Mouse (Mus musculus): ENCODE measurements around the gene Abtb1. TPM values are rescaled to one million over a fixed set of nuclear protein-coding genes. Genes with fewer than 3 reads are reported as not detected.

Gene Abtb1
- polyA plus RNA-seq, 1 experiment from 2014 or later: 18.4 TPM

DNA sequence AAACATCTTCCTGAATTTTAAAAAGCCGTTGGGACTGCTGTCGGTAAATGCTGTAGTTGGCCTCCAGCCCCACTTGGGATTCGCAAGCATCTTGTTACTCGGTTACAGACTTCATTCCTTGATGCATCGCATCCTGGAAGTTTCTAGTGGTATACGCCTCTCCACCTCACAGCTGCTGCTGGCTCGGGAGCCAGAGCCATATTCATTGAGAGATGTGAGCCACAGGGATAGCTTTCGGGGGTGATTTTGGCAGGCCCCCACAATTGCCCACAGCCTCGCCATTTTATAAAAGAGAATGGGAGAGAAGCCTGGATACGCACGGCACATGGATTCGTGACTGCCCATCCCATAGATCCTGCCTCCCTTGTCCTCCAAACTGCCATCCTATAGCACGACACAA is 47.9 kb downstream of the Abtb1 start:
- Histone ChIP-seq H3K27me3 (ENCODE audit: control insufficient read depth, insufficient read depth, low read length) (no peaks in the 10 kb centered on the region), H3K27ac (ENCODE audit: low read depth, low read length) (no peak overlapping the region), H3K9ac (ENCODE audit: low read depth, low read length) (no peak overlapping the region), H3K4me3 (ENCODE audit: low read depth, low read length) (no peak overlapping the region), H3K4me1 (replicated peaks; ENCODE audit: control insufficient read depth, insufficient read depth, low read length) (no peaks in the 10 kb centered on the region), H3K4me2 (replicated peaks; ENCODE audit: low read depth, low read length) (no peak overlapping the region), H3K36me3 (ENCODE audit: control insufficient read depth, insufficient read depth, low read length) (no peaks in the 10 kb centered on the region), H3K9me3 (ENCODE audit: control insufficient read depth, low read length) (no peaks in the 10 kb centered on the region)
- 82% methylated on average over 13 of the region's 13 CpGs for WGBS
- ATAC-seq (ENCODE audit: low FRiP score) (no peak), DNase-seq (ENCODE audit: low spot score) (no peak)

GRCm38 (mm10) chr6:88793243-88793642 is 48.5 kb downstream of the Abtb1 start:
- 41% methylated on average over 2 of the region's 2 CpGs for WGBS
- H3K27ac ChIP-seq (ENCODE audit: low read depth, low read length): no peak overlapping the region
- ATAC-seq (ENCODE audit: low FRiP score): no peak

DNA sequence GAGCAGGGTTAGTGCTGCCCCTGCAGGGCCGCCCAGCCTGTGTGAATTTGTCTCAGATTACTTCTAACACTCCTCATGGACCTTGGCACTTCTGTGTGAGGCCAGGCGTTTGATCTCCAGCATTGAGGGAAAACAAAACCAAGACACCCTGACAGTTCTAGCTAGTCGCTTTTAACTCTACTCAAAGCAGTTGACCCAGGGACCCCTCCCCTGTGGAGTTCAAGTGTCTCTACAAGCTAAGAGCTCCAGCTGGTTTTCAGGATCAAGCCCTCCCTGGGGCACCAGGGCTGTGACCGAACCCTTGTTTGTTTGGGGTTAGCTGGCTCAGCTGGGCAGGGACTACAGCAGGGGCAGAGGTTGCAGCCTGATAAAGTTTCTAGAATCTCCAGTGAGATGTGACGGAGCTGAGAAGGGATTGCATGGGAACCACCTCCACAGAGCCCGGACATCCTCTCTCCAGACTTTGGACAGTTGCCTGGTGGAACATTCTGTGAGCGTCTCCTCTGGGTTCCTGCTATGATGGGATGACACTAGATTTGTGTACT is 49.6 kb downstream of the Abtb1 start:
- H3K9ac ChIP-seq (ENCODE audit: low read depth, low read length): no peak overlapping the region
- no peaks in the 10 kb centered on the region for H3K9me3 ChIP-seq (ENCODE audit: control insufficient read depth, low read length)
- DNase-seq (ENCODE audit: low spot score): no peak
- H3K4me1 ChIP-seq (replicated peaks; ENCODE audit: control insufficient read depth, insufficient read depth, low read length): peaks cover 6% of the 10 kb centered on the region; the same call in 1 of the 2 replicates
- H3K36me3 ChIP-seq (ENCODE audit: control insufficient read depth, insufficient read depth, low read length): no peaks in the 10 kb centered on the region
- no peak overlapping the region for H3K27ac ChIP-seq (ENCODE audit: low read depth, low read length)
- no peak overlapping the region for H3K4me3 ChIP-seq (ENCODE audit: low read depth, low read length)
- H3K4me2 ChIP-seq (replicated peaks; ENCODE audit: low read depth, low read length): no peak overlapping the region
- WGBS: 41% methylated on average over 7 of the region's 7 CpGs
- no peak for ATAC-seq (ENCODE audit: low FRiP score)
- H3K27me3 ChIP-seq (ENCODE audit: control insufficient read depth, insufficient read depth, low read length): no peaks in the 10 kb centered on the region

More at GRCm38 (mm10) chr6:88793243-88793642, 48.5 kb downstream of the Abtb1 start:
- Histone ChIP-seq H3K27me3 (ENCODE audit: control insufficient read depth, insufficient read depth, low read length) (no peaks in the 10 kb centered on the region), H3K4me1 (replicated peaks; ENCODE audit: control insufficient read depth, insufficient read depth, low read length) (no peaks in the 10 kb centered on the region), H3K4me3 (ENCODE audit: low read depth, low read length) (no peak overlapping the region), H3K36me3 (ENCODE audit: control insufficient read depth, insufficient read depth, low read length) (no peaks in the 10 kb centered on the region), H3K4me2 (replicated peaks; ENCODE audit: low read depth, low read length) (no peak overlapping the region), H3K9me3 (ENCODE audit: control insufficient read depth, low read length) (no peaks in the 10 kb centered on the region), H3K9ac (ENCODE audit: low read depth, low read length) (no peak overlapping the region)
- DNase-seq (ENCODE audit: low spot score): peak; percentile 54

DNA sequence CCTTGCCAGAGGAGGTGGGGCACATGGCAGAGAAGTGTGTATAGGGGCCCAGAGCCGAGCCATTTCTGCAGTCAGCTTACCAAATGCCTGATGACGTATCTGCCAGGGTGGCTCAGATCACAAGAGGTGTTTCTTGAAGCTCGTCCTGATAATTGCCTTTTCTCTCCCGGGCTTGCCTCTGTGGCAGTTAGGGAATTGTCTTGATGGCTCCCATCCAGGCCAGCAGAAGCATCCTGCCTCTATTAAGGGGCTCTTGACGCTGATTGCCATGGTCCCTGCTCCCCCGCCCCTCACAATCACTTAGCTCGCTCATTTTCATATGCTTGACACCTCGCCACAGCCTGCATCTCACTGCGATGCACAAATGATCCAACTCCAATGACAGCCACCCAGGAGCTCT is 50.5 kb downstream of the Abtb1 start:
- Histone ChIP-seq H3K27ac (ENCODE audit: low read depth, low read length) (no peak overlapping the region), H3K9ac (ENCODE audit: low read depth, low read length) (no peak overlapping the region), H3K4me3 (ENCODE audit: low read depth, low read length) (no peak overlapping the region), H3K27me3 (ENCODE audit: control insufficient read depth, insufficient read depth, low read length) (no peaks in the 10 kb centered on the region), H3K9me3 (ENCODE audit: control insufficient read depth, low read length) (no peaks in the 10 kb centered on the region), H3K4me2 (replicated peaks; ENCODE audit: low read depth, low read length) (no peak overlapping the region), H3K36me3 (ENCODE audit: control insufficient read depth, insufficient read depth, low read length) (no peaks in the 10 kb centered on the region), H3K4me1 (replicated peaks; ENCODE audit: control insufficient read depth, insufficient read depth, low read length) (peaks cover 7% of the 10 kb centered on the region; the same call in 1 of the 2 replicates)
- WGBS: 52% methylated on average over 9 of the region's 9 CpGs
- ATAC-seq (ENCODE audit: low FRiP score): no peak
- DNase-seq (ENCODE audit: low spot score): no peak

DNA sequence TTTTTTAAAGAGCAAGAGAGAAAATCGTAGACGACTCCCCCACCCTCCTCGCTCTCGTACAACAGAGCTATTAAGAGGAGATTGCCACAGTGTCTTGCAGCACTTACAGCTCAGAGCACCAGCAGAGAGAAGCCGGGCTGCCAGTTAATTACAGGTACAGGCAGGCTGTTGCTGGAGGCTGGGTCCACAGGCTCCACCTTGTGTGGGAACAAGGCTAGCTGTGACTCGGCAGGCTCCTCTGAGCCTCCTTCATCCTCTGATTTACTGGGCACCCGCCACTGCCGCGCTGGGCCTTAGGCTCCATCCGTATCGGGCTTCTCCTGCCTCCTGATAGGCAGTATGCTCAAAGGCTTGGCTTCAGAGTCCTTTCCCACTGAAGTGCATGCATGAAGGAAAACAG is 53.6 kb downstream of the Abtb1 start:
- Histone ChIP-seq H3K4me2 (replicated peaks; ENCODE audit: low read depth, low read length) (no peak overlapping the region), H3K9me3 (ENCODE audit: control insufficient read depth, low read length) (no peaks in the 10 kb centered on the region), H3K27me3 (ENCODE audit: control insufficient read depth, insufficient read depth, low read length) (no peaks in the 10 kb centered on the region), H3K36me3 (ENCODE audit: control insufficient read depth, insufficient read depth, low read length) (no peaks in the 10 kb centered on the region), H3K4me3 (ENCODE audit: low read depth, low read length) (no peak overlapping the region), H3K27ac (ENCODE audit: low read depth, low read length) (no peak overlapping the region), H3K9ac (ENCODE audit: low read depth, low read length) (no peak overlapping the region), H3K4me1 (replicated peaks; ENCODE audit: control insufficient read depth, insufficient read depth, low read length) (peaks cover 7% of the 10 kb centered on the region; the same call in 1 of the 2 replicates)
- 0 out of 2 replicates have a peak, but pooled peaks have one; percentile 5 for ATAC-seq (ENCODE audit: low FRiP score)
- WGBS: 81% methylated on average over 11 of the region's 11 CpGs
- no peak for DNase-seq (ENCODE audit: low spot score)

- WGBS: 59% methylated on average over 14 of the region's 14 CpGs
- no peak overlapping the region for H3K9ac ChIP-seq (ENCODE audit: low read depth, low read length)
- H3K9me3 ChIP-seq (ENCODE audit: control insufficient read depth, low read length): no peaks in the 10 kb centered on the region
- H3K4me3 ChIP-seq (ENCODE audit: low read depth, low read length): no peak overlapping the region
- no peaks in the 10 kb centered on the region for H3K36me3 ChIP-seq (ENCODE audit: control insufficient read depth, insufficient read depth, low read length)
- ATAC-seq (ENCODE audit: low FRiP score): peak; percentile 49; the same call in 1 of the 2 replicates
- peaks cover 7% of the 10 kb centered on the region; the same call in 1 of the 2 replicates for H3K4me1 ChIP-seq (replicated peaks; ENCODE audit: control insufficient read depth, insufficient read depth, low read length)
- no peak overlapping the region for H3K27ac ChIP-seq (ENCODE audit: low read depth, low read length)
- no peaks in the 10 kb centered on the region for H3K27me3 ChIP-seq (ENCODE audit: control insufficient read depth, insufficient read depth, low read length)
- no peak overlapping the region for H3K4me2 ChIP-seq (replicated peaks; ENCODE audit: low read depth, low read length)
- peak; percentile 51 for DNase-seq (ENCODE audit: low spot score)
Measured at GRCm38 (mm10) chr6:88787496-88787895, 54.3 kb downstream of the Abtb1 start.

DNA sequence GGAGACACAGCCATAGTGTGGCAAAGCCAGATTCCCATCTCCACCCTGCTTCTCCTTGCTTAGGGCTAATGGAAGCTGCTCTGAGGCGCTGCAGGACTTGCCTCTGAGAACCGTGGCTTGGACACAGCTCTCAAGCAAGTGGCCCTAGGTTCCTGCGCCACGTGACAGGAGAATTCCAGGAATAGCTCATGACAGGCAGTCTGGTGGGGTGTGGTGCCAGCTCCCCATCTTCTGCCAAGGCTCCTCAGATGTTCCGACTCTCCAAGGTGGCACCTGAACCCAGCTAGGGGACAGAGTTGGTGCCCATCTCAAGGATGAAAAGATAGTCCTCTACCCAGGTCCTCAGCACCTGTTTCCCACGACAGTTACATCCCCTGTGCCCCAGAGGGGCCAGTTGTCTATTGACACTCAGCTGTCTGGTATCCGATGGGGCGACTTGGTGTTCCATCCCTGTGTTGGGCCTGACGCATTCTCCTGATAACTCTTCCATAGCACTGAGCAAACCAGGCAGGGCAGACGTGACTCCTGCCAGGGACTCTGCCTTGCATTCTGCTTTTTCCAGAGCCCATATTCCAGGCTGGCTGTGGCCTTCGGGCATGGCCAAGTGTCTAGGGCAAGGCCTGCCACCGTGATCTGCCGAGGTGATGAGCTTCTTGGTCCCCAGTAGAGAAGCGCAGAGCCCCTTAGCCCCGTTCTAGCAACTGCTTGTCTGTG is 54.9 kb downstream of the Abtb1 start:
- no peak overlapping the region for H3K27ac ChIP-seq (ENCODE audit: low read depth, low read length)
- ATAC-seq (ENCODE audit: low FRiP score): no peak

More for the DNA sequence above, 54.9 kb downstream of the Abtb1 start:
- Histone ChIP-seq H3K9me3 (ENCODE audit: control insufficient read depth, low read length) (no peaks in the 10 kb centered on the region), H3K4me3 (ENCODE audit: low read depth, low read length) (no peak overlapping the region), H3K4me1 (replicated peaks; ENCODE audit: control insufficient read depth, insufficient read depth, low read length) (peaks cover 7% of the 10 kb centered on the region; the same call in 1 of the 2 replicates), H3K27me3 (ENCODE audit: control insufficient read depth, insufficient read depth, low read length) (no peaks in the 10 kb centered on the region), H3K36me3 (ENCODE audit: control insufficient read depth, insufficient read depth, low read length) (no peaks in the 10 kb centered on the region), H3K9ac (ENCODE audit: low read depth, low read length) (no peak overlapping the region), H3K4me2 (replicated peaks; ENCODE audit: low read depth, low read length) (no peak overlapping the region)
- DNase-seq (ENCODE audit: low spot score): no peak
- 83% methylated on average over 15 of the region's 15 CpGs for WGBS
